Mouse (Mus musculus): ENCODE measurements around the gene Cbfa2t3.

- TF ChIP-seq POLR2A (IDR thresholded peaks at IDR 0.05; ENCODE audit: borderline replicate concordance, control insufficient read depth, low read depth, low read length) (no peak), CTCF (IDR thresholded peaks at IDR 0.05; ENCODE audit: control insufficient read depth, insufficient read depth, low read length) (no peak)
Observed at GRCm38 (mm10) chr8:122610612-122611277, 88.2 kb downstream of the Cbfa2t3 start.
